Comparison of ENCODE assay signal across 13 mouse cellular contexts in genomic region chr5:120435006-120435681, GRCm38 (mm10). TPM values are rescaled to one million over a fixed set of nuclear protein-coding genes. Genes with fewer than 3 reads are reported as not detected.
DNase-seq lines count a peak whose midpoint lies in the region; ATAC-seq and TF ChIP-seq lines count a peak whose summit lies in the region.
"Had no signal": no experiment of that assay in that cellular context is flagged by ENCODE, and none has a peak within 500 bp of the region (broad histone marks: within the 10 kb centered on the region; RNA-seq: fewer than 3 reads in every experiment).

No protein-coding gene starts in this region.

- intact Hi-C loops in left cerebral cortex, postnatal 10 days (cut with DNase I) = loop anchor here (10.0 kb wide), 2 partner anchors 600 to 760 kb away; partner anchors contain the start of genes Tbx3 and Tbx5

- peaks cover 98% of the 10 kb centered on the region for H3K27me3 ChIP-seq in lung, embryonic 16.5 days (ENCODE audit: control insufficient read depth, insufficient read depth, low read depth, low read length)
- peaks cover 95% of the 10 kb centered on the region for H3K27me3 ChIP-seq in lung, postnatal 0 days (replicated peaks; ENCODE audit: insufficient read depth, low read length)
- peaks cover 97% of the 10 kb centered on the region for H3K27me3 ChIP-seq in forebrain, embryonic 12.5 days
- H3K27me3 ChIP-seq in limb, embryonic 11.5 days (ENCODE audit: control insufficient read depth, insufficient read depth, low read length) = peaks cover 97% of the 10 kb centered on the region
- peaks cover 95% of the 10 kb centered on the region for H3K27me3 ChIP-seq in small intestine, adult 2 months (ENCODE audit: control insufficient read depth, insufficient read depth, low read length)

- no peak for TF ChIP-seq CTCF in lung, postnatal 0 days (IDR thresholded peaks at IDR 0.05)
- TF ChIP-seq CTCF in small intestine, adult 2 months (IDR thresholded peaks at IDR 0.05; ENCODE audit: extremely low read depth, insufficient read length, insufficient replicate concordance, low read depth, low read length) = no peak

- no peak for DNase-seq in lung, postnatal 0 days (ENCODE audit: low spot score)
- DNase-seq in limb, embryonic 11.5 days (ENCODE audit: low spot score) = peak; percentile 61
- no peak for DNase-seq in yolk sac, embryonic 10.5 days (ENCODE audit: low spot score)
- no peak for DNase-seq in left cerebral cortex, postnatal 10 days (ENCODE audit: extremely low spot score in 1 of 2, low spot score in 2 of 2)
- DNase-seq in B cell, adult 2 months = no peak
- DNase-seq: heart, adult 2 months had no signal

- H3K27ac ChIP-seq in lung, embryonic 16.5 days (ENCODE audit: low read length) = no peak overlapping the region
- H3K27ac ChIP-seq in lung, postnatal 0 days (ENCODE audit: low read length) = no peak overlapping the region
- H3K27ac ChIP-seq in forebrain, embryonic 12.5 days = peak overlapping the region; percentile 88
- H3K27ac ChIP-seq in limb, embryonic 11.5 days (replicated peaks; ENCODE audit: low read depth, low read length) = no peak overlapping the region
- H3K27ac ChIP-seq in small intestine, adult 2 months (ENCODE audit: insufficient read depth, low read depth, low read length) = no peak overlapping the region
- H3K27ac ChIP-seq: heart, adult 2 months; liver, embryonic 14.5 days had no signal

- H3K4me1 ChIP-seq in lung, embryonic 16.5 days (replicated peaks; ENCODE audit: control insufficient read depth, insufficient read depth, low read length) = peaks cover 10% of the 10 kb centered on the region; the same call in 1 of the 2 replicates
- peaks cover 6% of the 10 kb centered on the region; the same call in 1 of the 2 replicates for H3K4me1 ChIP-seq in lung, postnatal 0 days (ENCODE audit: insufficient read depth, low read depth, low read length)
- H3K4me1 ChIP-seq in forebrain, embryonic 12.5 days = peaks cover 68% of the 10 kb centered on the region
- peaks cover 13% of the 10 kb centered on the region for H3K4me1 ChIP-seq in limb, embryonic 11.5 days (ENCODE audit: control insufficient read depth, insufficient read depth, low read length)
- H3K4me1 ChIP-seq in small intestine, adult 2 months (ENCODE audit: control insufficient read depth, insufficient read depth, insufficient read length, low read length) = peaks cover 7% of the 10 kb centered on the region

- no peak overlapping the region; the same call in 1 of the 2 replicates for H3K4me3 ChIP-seq in lung, embryonic 16.5 days (ENCODE audit: low read length)
- H3K4me3 ChIP-seq in lung, postnatal 0 days (ENCODE audit: low read depth, low read length) = no peak overlapping the region
- H3K4me3 ChIP-seq in forebrain, embryonic 12.5 days (replicated peaks) = peak overlapping the region; percentile 49
- no peak overlapping the region for H3K4me3 ChIP-seq in limb, embryonic 11.5 days (ENCODE audit: low read depth, low read length)
- H3K4me3 ChIP-seq in small intestine, adult 2 months (ENCODE audit: low read depth, low read length) = peak overlapping the region; percentile 64; the same call in 1 of the 2 replicates
- H3K4me3 ChIP-seq: heart, adult 2 months had no signal

- 1% methylated on average over 44 of the region's 44 CpGs for WGBS in lung, embryonic 16.5 days
- 1% methylated on average over 44 of the region's 44 CpGs for WGBS in lung, postnatal 0 days
- under 1% methylated on average over 44 of the region's 44 CpGs for WGBS in forebrain, embryonic 12.5 days
- WGBS in limb, embryonic 11.5 days = under 1% methylated on average over 44 of the region's 44 CpGs
- 2% methylated on average over 44 of the region's 44 CpGs for WGBS in small intestine, adult 2 months

- TF ChIP-seq EP300 in lung, postnatal 0 days (IDR thresholded peaks at IDR 0.05) = no peak

- no peak for ATAC-seq in lung, embryonic 16.5 days (ENCODE audit: low read depth)
- no peak for ATAC-seq in lung, postnatal 0 days
- no peak for ATAC-seq in forebrain, embryonic 12.5 days (ENCODE audit: low FRiP score)
- no peak for ATAC-seq in limb, embryonic 11.5 days (ENCODE audit: insufficient number of reproducible peaks, low FRiP score, low TSS enrichment, low read depth)

- no peak overlapping the region for H3K9ac ChIP-seq in lung, embryonic 16.5 days (ENCODE audit: low read length)
- no peak overlapping the region for H3K9ac ChIP-seq in lung, postnatal 0 days (replicated peaks; ENCODE audit: low read depth)
- H3K9ac ChIP-seq in forebrain, embryonic 12.5 days = peak overlapping the region; percentile 68
- H3K9ac ChIP-seq in limb, embryonic 11.5 days (ENCODE audit: low read length) = no peak overlapping the region
- H3K9ac ChIP-seq: liver, embryonic 14.5 days had no signal

- no peaks in the 10 kb centered on the region for H3K9me3 ChIP-seq in lung, embryonic 16.5 days (ENCODE audit: control insufficient read depth, low read length)
- H3K9me3 ChIP-seq in lung, postnatal 0 days (ENCODE audit: low read length) = no peaks in the 10 kb centered on the region
- no peaks in the 10 kb centered on the region for H3K9me3 ChIP-seq in forebrain, embryonic 12.5 days
- no peaks in the 10 kb centered on the region for H3K9me3 ChIP-seq in limb, embryonic 11.5 days (ENCODE audit: control insufficient read depth, low read length)

- peak overlapping the region; percentile 66; the same call in 1 of the 2 replicates for H3K4me2 ChIP-seq in lung, embryonic 16.5 days (ENCODE audit: low read depth, low read length)
- no peak overlapping the region for H3K4me2 ChIP-seq in lung, postnatal 0 days (replicated peaks; ENCODE audit: low read depth, low read length)
- peak overlapping the region; percentile 74 for H3K4me2 ChIP-seq in forebrain, embryonic 12.5 days
- no peak overlapping the region for H3K4me2 ChIP-seq in limb, embryonic 11.5 days (ENCODE audit: low read depth, severe bottlenecking)

- TF ChIP-seq POLR2A in small intestine, adult 2 months (IDR thresholded peaks at IDR 0.05; ENCODE audit: low read depth, low read length) = no peak

- H3K36me3 ChIP-seq in lung, embryonic 16.5 days (ENCODE audit: control insufficient read depth, insufficient read depth, low read length) = no peaks in the 10 kb centered on the region
- no peaks in the 10 kb centered on the region for H3K36me3 ChIP-seq in lung, postnatal 0 days (ENCODE audit: insufficient read depth, low read length)
- H3K36me3 ChIP-seq in forebrain, embryonic 12.5 days (replicated peaks) = no peaks in the 10 kb centered on the region
- H3K36me3 ChIP-seq in limb, embryonic 11.5 days (ENCODE audit: control insufficient read depth, insufficient read depth, low read length) = no peaks in the 10 kb centered on the region
- no peaks in the 10 kb centered on the region for H3K36me3 ChIP-seq in small intestine, adult 2 months (ENCODE audit: control insufficient read depth, insufficient read depth, low read length)

RNA-seq across cellular contexts. Expression of gene Lhx5, which starts 3.6 kb away (rescaled TPM):
- not detected in 2 replicates for polyA plus RNA-seq in lung, embryonic 16.5 days (2015; fragmentation: Nextera tagmentation; extraction: Ambion mirVana)
- polyA plus RNA-seq in lung, postnatal 0 days (2015; fragmentation: Nextera tagmentation; extraction: Ambion mirVana) = not detected in 2 replicates
- polyA plus RNA-seq in forebrain, embryonic 12.5 days (2016; fragmentation: Nextera tagmentation; extraction: Ambion mirVana) = 23.8 and 26.6 TPM in 2 replicates
- polyA plus RNA-seq in limb, embryonic 11.5 days (2014; fragmentation: Nextera tagmentation; extraction: Ambion mirVana) = not detected in 2 replicates
- polyA plus RNA-seq in small intestine, adult 2 months (2012; rRNA removed) = 0.38 TPM in 2 replicates
- under 1 TPM; 0.20 to 0.32 TPM for total RNA-seq in left cerebral cortex, postnatal 10 days (2021)
- total RNA-seq: adrenal gland, postnatal 4 days; heart, adult 2 months; neutrophil, adult 5-6 weeks had no signal
- polyA plus RNA-seq: heart, adult 2 months; liver, embryonic 14.5 days had no signal

RNA-seq across cellular contexts. Expression of gene Sdsl, which starts 37.5 kb away (rescaled TPM):
- polyA plus RNA-seq in lung, embryonic 16.5 days (2015; fragmentation: Nextera tagmentation; extraction: Ambion mirVana) = 7.7 and 8.1 TPM in 2 replicates
- polyA plus RNA-seq in lung, postnatal 0 days (2015; fragmentation: Nextera tagmentation; extraction: Ambion mirVana) = 1.7 and 1.8 TPM in 2 replicates
- 4.5 and 5.1 TPM in 2 replicates for polyA plus RNA-seq in forebrain, embryonic 12.5 days (2016; fragmentation: Nextera tagmentation; extraction: Ambion mirVana)
- polyA plus RNA-seq in limb, embryonic 11.5 days (2014; fragmentation: Nextera tagmentation; extraction: Ambion mirVana) = 4.0 and 4.2 TPM in 2 replicates
- polyA plus RNA-seq in small intestine, adult 2 months (2012; rRNA removed) = 27.3 and 46.4 TPM in 2 replicates
- total RNA-seq in left cerebral cortex, postnatal 10 days (2021) = 1 to 10 TPM; 5.0 to 5.3 TPM
- total RNA-seq: neutrophil, adult 5-6 weeks had no signal

RNA-seq across cellular contexts. Expression of gene Sds, which starts 41.2 kb away (rescaled TPM):
- 0.26 TPM in 1 of 2 replicates, not detected in the other for polyA plus RNA-seq in lung, embryonic 16.5 days (2015; fragmentation: Nextera tagmentation; extraction: Ambion mirVana)
- not detected in 2 replicates for polyA plus RNA-seq in lung, postnatal 0 days (2015; fragmentation: Nextera tagmentation; extraction: Ambion mirVana)
- not detected in 2 replicates for polyA plus RNA-seq in forebrain, embryonic 12.5 days (2016; fragmentation: Nextera tagmentation; extraction: Ambion mirVana)
- not detected in 2 replicates for polyA plus RNA-seq in limb, embryonic 11.5 days (2014; fragmentation: Nextera tagmentation; extraction: Ambion mirVana)
- polyA plus RNA-seq in small intestine, adult 2 months (2012; rRNA removed) = not detected in 2 replicates
- not detected for total RNA-seq in left cerebral cortex, postnatal 10 days (2021)
- total RNA-seq: neutrophil, adult 5-6 weeks had no signal
- polyA plus RNA-seq: large intestine, adult 2 months had no signal

Comparison
In these comparisons a context has a peak if more than half of its experiments do, and no peak if none do; other contexts are left out.
1. H3K4me2 ChIP-seq: peak in lung, embryonic 16.5 days (single experiment) and forebrain, embryonic 12.5 days (single experiment); none in lung, postnatal 0 days (single experiment) and limb, embryonic 11.5 days (single experiment).
2. H3K4me3 ChIP-seq: peak in forebrain, embryonic 12.5 days (single experiment) and small intestine, adult 2 months (single experiment); none in lung, embryonic 16.5 days (single experiment), lung, postnatal 0 days (single experiment) and limb, embryonic 11.5 days (single experiment).
3. RNA of gene Lhx5, which starts 3.6 kb away (polyA plus RNA-seq): 23.8 to 26.6 TPM in forebrain, embryonic 12.5 days; 0.38 TPM in small intestine, adult 2 months, not detected in limb, embryonic 11.5 days, not detected in lung, postnatal 0 days and not detected in lung, embryonic 16.5 days; every median in the first group is over 10 times any median in the second.